Mouse (Mus musculus): ENCODE data around the gene Celsr2. TPM values are rescaled to one million over a fixed set of nuclear protein-coding genes. Genes with fewer than 3 reads are reported as not detected.
A peak's percentile ranks its signal among the peaks of the same experiment; 100 is the strongest.

Celsr2 gene
- total RNA-seq, 1 experiment, result 7.9 TPM

DNA sequence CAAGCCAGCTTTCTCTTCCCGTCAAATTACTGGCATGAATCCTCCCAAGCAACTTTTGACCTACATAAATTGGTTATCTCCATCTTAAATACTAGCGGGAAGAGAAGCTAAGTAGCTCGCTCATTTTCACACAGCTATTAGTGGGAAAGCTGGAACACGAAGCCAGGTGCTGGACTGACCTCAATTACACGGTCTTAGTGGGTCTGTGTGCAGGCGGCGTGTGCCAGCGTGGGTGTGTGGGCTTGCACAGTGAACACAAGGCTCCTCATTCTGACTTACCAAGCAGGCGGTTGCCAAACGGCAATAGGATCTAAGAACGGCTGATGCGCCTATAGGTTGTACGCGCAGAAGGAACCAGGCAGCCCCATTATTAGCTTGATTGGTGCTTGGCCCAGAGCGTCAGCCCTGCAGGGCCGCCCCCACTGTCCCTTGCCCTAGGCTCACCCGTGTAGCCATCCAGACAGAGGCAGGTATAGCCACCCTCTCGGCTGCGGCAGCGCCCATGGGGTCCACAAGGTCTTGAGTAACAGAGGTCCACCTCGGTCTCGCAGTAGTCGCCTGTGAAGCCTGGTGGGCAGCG is 9.0 kb downstream of the Celsr2 start:
- DNase-seq (ENCODE audit: low read depth, low spot score), result no peak
- Histone ChIP-seq H3K9ac (ENCODE audit: insufficient read depth, low read depth, low read length, poor library complexity, severe bottlenecking) (no peak overlapping the region), H3K36me3 (ENCODE audit: control insufficient read depth, insufficient read depth, low read length, poor library complexity, severe bottlenecking) (no peaks in the 10 kb centered on the region; the same call in 1 of the 2 replicates), H3K27ac (ENCODE audit: insufficient read depth, low read depth, low read length, poor library complexity, severe bottlenecking) (no peak overlapping the region), H3K4me1 (ENCODE audit: control insufficient read depth in 2 of 2, insufficient read depth in 2 of 2, low read length in 2 of 2, poor library complexity in 1 of 2) (peaks cover 0 to 15% of the 10 kb centered on the region in 2 experiments; a peak in 2 of 4 replicates), H3K4me3 (ENCODE audit: insufficient read depth in 1 of 2, low read depth in 1 of 2, low read length in 2 of 2, poor library complexity in 1 of 2, severe bottlenecking in 1 of 2) (peak overlapping the region in 1 of 2 experiments; percentile 6; a peak in 1 of 4 replicates), H3K9me3 (ENCODE audit: control insufficient read depth, insufficient read depth, low read depth, low read length) (no peaks in the 10 kb centered on the region)
- in situ Hi-C loops (cut with MboI; ENCODE audit: low sequenced_read_pairs in 2 of 2, unreplicated experiment in 2 of 2), result loop anchor here in 1 of 2 experiments (10.0 kb wide), 1 partner anchor 168 kb away; the partner anchor contains the start of gene Taf13
- TF ChIP-seq HCFC1 (IDR thresholded peaks at IDR 0.05; ENCODE audit: borderline replicate concordance, insufficient read depth, low read length) (no peak), ZNF384 (IDR thresholded peaks at IDR 0.05; ENCODE audit: low read depth, low read length) (no peak), MAFK (IDR thresholded peaks at IDR 0.05; ENCODE audit: insufficient read depth, low read depth, low read length) (no peak), CHD2 (IDR thresholded peaks at IDR 0.05; ENCODE audit: low read depth, low read length) (no peak), ZC3H11A (IDR thresholded peaks at IDR 0.05; ENCODE audit: borderline replicate concordance, low read depth, low read length) (no peak)

DNA sequence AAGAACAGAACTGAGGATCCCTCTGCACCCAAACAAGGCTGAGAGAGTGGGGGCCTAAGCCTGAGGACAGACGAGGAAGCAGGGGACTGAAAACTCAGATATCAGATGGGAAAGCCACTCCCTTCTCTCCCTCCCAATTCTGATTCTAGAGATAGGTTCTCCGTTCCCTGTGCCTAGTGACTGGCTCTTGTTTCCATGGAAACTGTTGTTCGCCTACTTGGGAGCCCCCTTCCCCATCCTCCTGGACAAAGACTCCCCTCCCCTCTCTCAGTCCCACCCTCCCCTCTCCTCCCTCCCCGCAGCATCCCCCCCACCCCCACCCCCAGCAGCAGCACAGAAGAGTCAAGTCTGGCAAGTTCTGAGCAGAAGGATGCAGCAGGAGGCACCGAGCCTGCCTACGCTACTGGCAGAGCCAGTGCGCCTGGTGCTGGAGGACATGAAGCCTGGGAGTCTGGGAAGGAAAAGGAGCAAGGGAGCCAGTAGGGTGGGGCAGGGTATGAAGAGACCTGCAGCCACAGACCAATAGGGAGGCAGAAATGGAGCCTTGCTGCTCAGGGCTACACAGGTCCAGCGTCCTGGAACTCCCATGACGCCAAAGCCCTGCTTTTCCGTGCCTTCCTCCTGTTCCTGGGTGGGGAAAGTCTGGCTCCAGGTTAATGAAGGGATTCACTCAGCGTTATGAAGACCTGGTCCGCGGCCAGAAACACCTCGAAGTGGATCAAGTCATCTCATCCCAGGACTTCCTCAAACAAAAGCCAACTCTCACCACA is 9.6 kb downstream of the Celsr2 start:
- no peaks in the 10 kb centered on the region for H3K9me3 ChIP-seq (ENCODE audit: control insufficient read depth, insufficient read depth, low read depth, low read length)
- no peak overlapping the region for H3K27ac ChIP-seq (ENCODE audit: insufficient read depth, low read depth, low read length, poor library complexity, severe bottlenecking)
- no peak for TF ChIP-seq CHD2 (IDR thresholded peaks at IDR 0.05; ENCODE audit: low read depth, low read length)
- no peak for TF ChIP-seq ZC3H11A (IDR thresholded peaks at IDR 0.05; ENCODE audit: borderline replicate concordance, low read depth, low read length)
- no peak for TF ChIP-seq HCFC1 (IDR thresholded peaks at IDR 0.05; ENCODE audit: borderline replicate concordance, insufficient read depth, low read length)
- TF ChIP-seq MAFK (IDR thresholded peaks at IDR 0.05; ENCODE audit: insufficient read depth, low read depth, low read length), result no peak
- no peak for TF ChIP-seq ZNF384 (IDR thresholded peaks at IDR 0.05; ENCODE audit: low read depth, low read length)
- peaks cover 0 to 15% of the 10 kb centered on the region in 2 experiments; a peak in 2 of 4 replicates for H3K4me1 ChIP-seq (ENCODE audit: control insufficient read depth in 2 of 2, insufficient read depth in 2 of 2, low read length in 2 of 2, poor library complexity in 1 of 2)
- in situ Hi-C loops (cut with MboI; ENCODE audit: low sequenced_read_pairs in 2 of 2, unreplicated experiment in 2 of 2), result loop anchor here in 1 of 2 experiments (10.0 kb wide), 1 partner anchor 169 kb away; the partner anchor contains the start of gene Taf13
- no peak for DNase-seq (ENCODE audit: low read depth, low spot score)
- no peaks in the 10 kb centered on the region; the same call in 1 of the 2 replicates for H3K36me3 ChIP-seq (ENCODE audit: control insufficient read depth, insufficient read depth, low read length, poor library complexity, severe bottlenecking)
- H3K4me3 ChIP-seq (ENCODE audit: insufficient read depth in 1 of 2, low read depth in 1 of 2, low read length in 2 of 2, poor library complexity in 1 of 2, severe bottlenecking in 1 of 2), result no peak overlapping the region
- H3K9ac ChIP-seq (ENCODE audit: insufficient read depth, low read depth, low read length, poor library complexity, severe bottlenecking), result no peak overlapping the region

DNA sequence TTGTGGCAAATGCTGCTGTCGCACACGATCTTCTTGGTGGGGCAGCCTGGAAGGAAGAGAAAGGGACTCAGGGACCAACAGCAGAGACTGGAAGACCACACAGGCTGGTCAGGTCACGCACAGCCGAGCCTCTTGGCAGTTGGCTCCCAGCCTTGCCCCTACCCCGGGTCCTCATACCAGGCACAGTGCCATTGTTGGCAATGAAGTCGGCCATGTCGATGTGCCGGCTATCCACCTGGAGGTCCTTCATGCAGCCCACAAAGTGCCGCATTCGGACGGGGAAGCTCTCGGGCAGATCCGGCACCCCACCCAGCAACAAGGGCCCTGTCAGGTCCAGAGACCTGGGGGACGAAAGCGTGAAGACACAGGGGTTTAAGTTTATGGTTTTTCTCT is 12.8 kb downstream of the Celsr2 start:
- H3K27ac ChIP-seq (ENCODE audit: insufficient read depth, low read depth, low read length, poor library complexity, severe bottlenecking), result no peak overlapping the region
- TF ChIP-seq ZNF384 (IDR thresholded peaks at IDR 0.05; ENCODE audit: low read depth, low read length), result no peak
- TF ChIP-seq ZC3H11A (IDR thresholded peaks at IDR 0.05; ENCODE audit: borderline replicate concordance, low read depth, low read length), result no peak
- TF ChIP-seq CHD2 (IDR thresholded peaks at IDR 0.05; ENCODE audit: low read depth, low read length), result no peak
- TF ChIP-seq HCFC1 (IDR thresholded peaks at IDR 0.05; ENCODE audit: borderline replicate concordance, insufficient read depth, low read length), result no peak
- no peak for TF ChIP-seq MAFK (IDR thresholded peaks at IDR 0.05; ENCODE audit: insufficient read depth, low read depth, low read length)
- no peak for DNase-seq (ENCODE audit: low read depth, low spot score)
- H3K9me3 ChIP-seq (ENCODE audit: control insufficient read depth, insufficient read depth, low read depth, low read length), result no peaks in the 10 kb centered on the region
- in situ Hi-C loops (cut with MboI; ENCODE audit: low sequenced_read_pairs in 2 of 2, unreplicated experiment in 2 of 2), result loop anchor here in 1 of 2 experiments (10.0 kb wide), 1 partner anchor 172 kb away; the partner anchor contains the start of gene Taf13
- H3K36me3 ChIP-seq (ENCODE audit: control insufficient read depth, insufficient read depth, low read length, poor library complexity, severe bottlenecking), result no peaks in the 10 kb centered on the region; the same call in 1 of the 2 replicates
- H3K9ac ChIP-seq (ENCODE audit: insufficient read depth, low read depth, low read length, poor library complexity, severe bottlenecking), result no peak overlapping the region
- H3K4me1 ChIP-seq (ENCODE audit: control insufficient read depth in 2 of 2, insufficient read depth in 2 of 2, low read length in 2 of 2, poor library complexity in 1 of 2), result peaks cover 3 to 16% of the 10 kb centered on the region in 2 experiments; a peak in 3 of 4 replicates
- H3K4me3 ChIP-seq (ENCODE audit: insufficient read depth in 1 of 2, low read depth in 1 of 2, low read length in 2 of 2, poor library complexity in 1 of 2, severe bottlenecking in 1 of 2), result no peak overlapping the region

DNA sequence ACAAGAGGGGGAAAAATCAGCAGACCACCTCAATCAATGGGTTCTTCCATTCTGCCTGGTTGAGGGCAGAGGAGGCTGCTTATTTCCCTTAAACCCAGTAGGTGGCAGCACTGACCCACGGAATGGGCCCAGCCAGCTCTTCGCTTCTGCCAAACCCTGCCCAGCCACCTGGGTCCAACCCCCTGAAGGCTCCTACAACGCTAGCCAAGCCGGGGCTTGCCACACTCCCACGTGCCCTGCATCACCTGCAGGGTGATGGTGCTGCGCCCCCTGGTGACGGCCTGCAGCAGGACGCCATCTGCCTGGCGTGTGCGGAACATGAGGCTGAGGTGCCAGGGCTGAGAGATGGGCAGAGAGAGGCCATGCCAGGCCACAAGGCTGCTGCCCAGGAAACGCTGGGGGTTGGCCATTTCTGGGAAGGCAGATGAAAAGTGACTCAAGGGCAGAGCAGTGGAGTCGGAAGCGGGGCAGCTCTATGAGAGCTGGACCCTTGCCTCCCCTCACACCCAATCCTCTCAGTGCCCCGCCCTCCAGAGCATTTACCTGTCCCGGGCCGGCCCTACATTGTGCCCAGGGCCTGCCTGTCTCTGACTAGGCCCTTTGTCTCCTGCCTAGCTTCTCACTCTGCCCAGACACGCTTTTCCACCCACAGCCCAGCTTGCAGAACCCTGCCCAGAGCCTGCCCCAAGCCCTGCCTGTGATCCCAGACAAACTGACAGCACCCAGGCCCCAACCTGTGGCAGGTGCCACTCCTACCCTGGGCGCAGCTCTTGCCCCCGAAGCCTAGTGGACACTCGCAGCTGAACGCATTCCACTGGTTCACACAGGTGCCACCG is 13.4 kb downstream of the Celsr2 start:
- Histone ChIP-seq H3K4me3 (ENCODE audit: insufficient read depth in 1 of 2, low read depth in 1 of 2, low read length in 2 of 2, poor library complexity in 1 of 2, severe bottlenecking in 1 of 2) (peak overlapping the region in 1 of 2 experiments; percentile 7; a peak in 2 of 4 replicates), H3K9ac (ENCODE audit: insufficient read depth, low read depth, low read length, poor library complexity, severe bottlenecking) (no peak overlapping the region), H3K4me1 (ENCODE audit: control insufficient read depth in 2 of 2, insufficient read depth in 2 of 2, low read length in 2 of 2, poor library complexity in 1 of 2) (peaks cover 3 to 22% of the 10 kb centered on the region in 2 experiments; a peak in 3 of 4 replicates), H3K9me3 (ENCODE audit: control insufficient read depth, insufficient read depth, low read depth, low read length) (no peaks in the 10 kb centered on the region), H3K36me3 (ENCODE audit: control insufficient read depth, insufficient read depth, low read length, poor library complexity, severe bottlenecking) (no peaks in the 10 kb centered on the region; the same call in 1 of the 2 replicates), H3K27ac (ENCODE audit: insufficient read depth, low read depth, low read length, poor library complexity, severe bottlenecking) (no peak overlapping the region)
- in situ Hi-C loops (cut with MboI; ENCODE audit: low sequenced_read_pairs in 2 of 2, unreplicated experiment in 2 of 2), result loop anchor here in 1 of 2 experiments (10.0 kb wide), 1 partner anchor 173 kb away; the partner anchor contains the start of gene Taf13
- TF ChIP-seq ZNF384 (IDR thresholded peaks at IDR 0.05; ENCODE audit: low read depth, low read length), result no peak
- TF ChIP-seq ZC3H11A (IDR thresholded peaks at IDR 0.05; ENCODE audit: borderline replicate concordance, low read depth, low read length), result peak; percentile 59; the same call in 1 of the 2 replicates
- DNase-seq (ENCODE audit: low read depth, low spot score), result peak; percentile 86
